Mouse (Mus musculus): ENCODE results near the gene Ndrg3. TPM values are rescaled to one million over a fixed set of nuclear protein-coding genes. Genes with fewer than 3 reads are reported as not detected.
"Not testable (repeated sequence)": the region's sequence is repeated elsewhere in the genome, so short reads cannot be mapped to it uniquely, and the experiment has no call there.

The Ndrg3 gene
- polyA plus RNA-seq, 1 experiment, result 3.3 TPM

GRCm38 (mm10) chr2:156915559-156915958, 76.3 kb downstream of the Ndrg3 start:
- peaks cover 2% of the 10 kb centered on the region for H3K36me3 ChIP-seq (replicated peaks; ENCODE audit: low read length)
- 0 out of 2 replicates have a peak, but pooled peaks cover 3% of the 10 kb centered on the region for H3K9me3 ChIP-seq
- H3K4me1 ChIP-seq, result peaks cover 63% of the 10 kb centered on the region
- TF ChIP-seq GATA1 (IDR thresholded peaks at IDR 0.05; ENCODE audit: borderline replicate concordance, low read length), result no peak
- TF ChIP-seq FLI1 (IDR thresholded peaks at IDR 0.05; ENCODE audit: low read length), result no peak
- no peaks in the 10 kb centered on the region for H3K27me3 ChIP-seq (replicated peaks)
- H3K4me3 ChIP-seq (replicated peaks), result no peak overlapping the region

DNA sequence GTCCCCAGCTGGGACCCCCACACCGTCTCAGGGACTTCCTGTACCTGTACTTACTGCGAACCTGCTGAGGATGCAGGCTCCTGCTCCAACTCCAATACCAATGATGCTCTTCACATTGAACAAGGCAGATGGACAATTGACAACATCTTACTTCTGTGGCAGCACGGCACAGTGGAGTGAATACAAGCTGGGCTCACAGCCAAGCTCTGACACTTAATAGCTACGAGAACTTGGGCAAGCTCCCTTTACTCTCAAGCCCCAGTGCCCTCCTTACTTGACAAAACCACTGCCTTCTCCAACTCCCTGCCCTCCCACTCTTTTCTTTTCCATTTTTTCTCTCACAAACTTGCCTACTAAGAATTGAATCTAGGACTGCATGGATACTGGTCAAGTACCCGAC, 78.7 kb downstream of the Ndrg3 start:
- H3K4me1 ChIP-seq, result peaks cover 52% of the 10 kb centered on the region
- no peaks in the 10 kb centered on the region for H3K27me3 ChIP-seq (replicated peaks)
- H3K9me3 ChIP-seq, result 0 out of 2 replicates have a peak, but pooled peaks cover 3% of the 10 kb centered on the region
- H3K36me3 ChIP-seq (replicated peaks; ENCODE audit: low read length), result peaks cover 2% of the 10 kb centered on the region
- TF ChIP-seq FLI1 (IDR thresholded peaks at IDR 0.05; ENCODE audit: low read length), result no peak
- no peak for TF ChIP-seq GATA1 (IDR thresholded peaks at IDR 0.05; ENCODE audit: borderline replicate concordance, low read length)
- H3K4me3 ChIP-seq (replicated peaks), result no peak overlapping the region

- H3K9me3 ChIP-seq; H3K36me3 ChIP-seq (replicated peaks; ENCODE audit: low read length); H3K27me3 ChIP-seq (replicated peaks); H3K4me3 ChIP-seq (replicated peaks): not testable (repeated sequence)
- peaks cover 39% of the 10 kb centered on the region for H3K4me1 ChIP-seq
These were observed 85.9 kb downstream of the Ndrg3 start for GRCm38 (mm10) chr2:156905931-156906330.

DNA sequence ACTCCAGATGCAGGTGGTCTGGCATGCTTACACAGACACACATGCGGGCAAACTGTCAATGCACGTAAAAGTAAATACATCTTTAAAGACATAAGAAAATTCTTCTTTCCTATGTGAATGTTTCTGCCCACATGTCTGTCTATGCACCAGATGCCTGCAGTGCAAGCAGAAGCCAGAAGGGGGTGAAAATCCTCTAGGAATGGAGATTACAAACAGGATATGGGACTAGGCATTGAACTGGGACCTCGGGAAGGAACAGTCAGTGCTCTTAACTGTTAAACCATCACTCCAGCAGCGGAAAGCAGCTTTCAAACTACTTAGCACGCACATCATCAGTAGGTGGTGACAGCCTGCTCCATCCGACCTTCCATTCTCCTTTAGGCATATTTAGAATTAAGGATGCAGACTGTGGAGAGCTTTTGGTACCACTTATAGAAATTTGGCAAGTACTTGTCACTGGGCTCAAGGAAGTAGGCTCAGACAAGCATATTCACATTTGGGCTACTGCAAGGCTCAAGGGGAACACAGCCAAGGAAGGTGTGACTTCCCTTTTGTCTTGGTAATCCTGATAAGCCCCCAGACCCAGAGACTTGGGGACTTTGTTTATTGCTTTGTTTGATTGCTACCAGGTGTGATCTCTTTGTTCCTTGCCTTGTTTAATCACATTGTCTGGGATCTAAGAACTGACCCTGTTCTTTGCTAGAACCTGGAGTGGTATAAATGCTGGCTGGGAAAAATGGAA, 86.7 kb downstream of the Ndrg3 start:
- no peaks in the 10 kb centered on the region for H3K9me3 ChIP-seq
- H3K27me3 ChIP-seq (replicated peaks), result no peaks in the 10 kb centered on the region
- H3K4me1 ChIP-seq, result peaks cover 39% of the 10 kb centered on the region
- no peak for TF ChIP-seq GATA1 (IDR thresholded peaks at IDR 0.05; ENCODE audit: borderline replicate concordance, low read length)
- no peak for TF ChIP-seq FLI1 (IDR thresholded peaks at IDR 0.05; ENCODE audit: low read length)
- H3K36me3 ChIP-seq (replicated peaks; ENCODE audit: low read length), result no peaks in the 10 kb centered on the region
- no peak overlapping the region for H3K4me3 ChIP-seq (replicated peaks)

GRCm38 (mm10) chr2:156903367-156903766, 88.5 kb downstream of the Ndrg3 start:
- peaks cover 38% of the 10 kb centered on the region for H3K4me1 ChIP-seq
- no peak for TF ChIP-seq FLI1 (IDR thresholded peaks at IDR 0.05; ENCODE audit: low read length)
- TF ChIP-seq GATA1 (IDR thresholded peaks at IDR 0.05; ENCODE audit: borderline replicate concordance, low read length), result no peak
- H3K9me3 ChIP-seq, result no peaks in the 10 kb centered on the region
- H3K36me3 ChIP-seq (replicated peaks; ENCODE audit: low read length), result no peaks in the 10 kb centered on the region
- no peaks in the 10 kb centered on the region for H3K27me3 ChIP-seq (replicated peaks)
- no peak overlapping the region for H3K4me3 ChIP-seq (replicated peaks)

- not testable (repeated sequence) for H3K9me3 ChIP-seq; H3K36me3 ChIP-seq (replicated peaks; ENCODE audit: low read length); H3K27me3 ChIP-seq (replicated peaks); H3K4me3 ChIP-seq (replicated peaks)
- H3K4me1 ChIP-seq, result peaks cover 47% of the 10 kb centered on the region
These were observed 89.4 kb downstream of the Ndrg3 start for GRCm38 (mm10) chr2:156902411-156902810.

DNA sequence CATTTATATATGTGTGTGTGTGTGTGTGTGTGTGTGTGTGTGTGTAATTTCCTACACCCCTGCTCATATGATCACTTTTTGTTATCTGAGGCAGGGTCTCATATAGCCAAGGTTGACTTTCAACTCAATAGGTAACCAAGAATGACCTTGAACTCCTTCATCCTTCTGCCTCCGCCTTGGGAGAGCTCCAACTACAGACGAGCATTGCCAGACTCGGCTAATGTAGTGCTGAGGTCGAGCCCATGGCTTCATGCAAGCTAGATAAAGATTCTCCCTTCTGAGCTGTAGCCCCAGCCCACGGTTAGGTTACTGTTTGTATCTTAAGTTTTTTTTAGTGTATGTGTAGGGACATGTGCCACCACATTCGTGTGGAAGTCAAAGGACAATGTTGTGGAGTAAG, 90.0 kb downstream of the Ndrg3 start:
- Histone ChIP-seq H3K9me3 (no peaks in the 10 kb centered on the region), H3K4me3 (replicated peaks) (no peak overlapping the region), H3K27me3 (replicated peaks) (peaks cover 1% of the 10 kb centered on the region), H3K36me3 (replicated peaks; ENCODE audit: low read length) (no peaks in the 10 kb centered on the region), H3K4me1 (peaks cover 46% of the 10 kb centered on the region)
- TF ChIP-seq FLI1 (IDR thresholded peaks at IDR 0.05; ENCODE audit: low read length) (no peak), GATA1 (IDR thresholded peaks at IDR 0.05; ENCODE audit: borderline replicate concordance, low read length) (no peak)

DNA sequence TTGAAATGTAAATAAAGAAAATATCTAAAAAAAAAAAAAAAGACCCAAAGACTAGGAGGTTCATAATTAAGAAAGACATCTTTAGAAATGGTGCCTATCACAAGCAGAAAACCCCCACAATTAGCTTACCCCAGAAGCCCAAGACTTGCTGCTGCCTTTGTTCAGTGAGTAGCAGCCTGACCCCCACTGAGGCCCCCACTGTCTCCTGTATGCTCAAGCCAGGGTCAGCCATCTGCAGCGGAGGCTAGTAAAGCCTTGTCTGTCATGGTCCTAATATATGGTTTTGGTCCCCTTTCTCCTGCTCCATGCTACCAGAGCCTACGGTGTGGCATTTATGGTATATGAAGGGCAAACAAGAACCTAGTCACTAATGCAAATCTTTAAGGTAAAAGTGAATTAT, 90.5 kb downstream of the Ndrg3 start:
- Histone ChIP-seq H3K4me1 (peaks cover 51% of the 10 kb centered on the region), H3K4me3 (replicated peaks) (no peak overlapping the region), H3K27me3 (replicated peaks) (peaks cover 1% of the 10 kb centered on the region), H3K36me3 (replicated peaks; ENCODE audit: low read length) (no peaks in the 10 kb centered on the region), H3K9me3 (no peaks in the 10 kb centered on the region)
- no peak for TF ChIP-seq FLI1 (IDR thresholded peaks at IDR 0.05; ENCODE audit: low read length)
- no peak for TF ChIP-seq GATA1 (IDR thresholded peaks at IDR 0.05; ENCODE audit: borderline replicate concordance, low read length)

GRCm38 (mm10) chr2:156899184-156899583, 92.7 kb downstream of the Ndrg3 start:
- no peaks in the 10 kb centered on the region for H3K9me3 ChIP-seq
- TF ChIP-seq GATA1 (IDR thresholded peaks at IDR 0.05; ENCODE audit: borderline replicate concordance, low read length), result no peak
- TF ChIP-seq FLI1 (IDR thresholded peaks at IDR 0.05; ENCODE audit: low read length), result no peak
- peaks cover 44% of the 10 kb centered on the region for H3K4me1 ChIP-seq
- no peak overlapping the region for H3K4me3 ChIP-seq (replicated peaks)
- H3K27me3 ChIP-seq (replicated peaks), result peaks cover 1% of the 10 kb centered on the region
- H3K36me3 ChIP-seq (replicated peaks; ENCODE audit: low read length), result no peaks in the 10 kb centered on the region

DNA sequence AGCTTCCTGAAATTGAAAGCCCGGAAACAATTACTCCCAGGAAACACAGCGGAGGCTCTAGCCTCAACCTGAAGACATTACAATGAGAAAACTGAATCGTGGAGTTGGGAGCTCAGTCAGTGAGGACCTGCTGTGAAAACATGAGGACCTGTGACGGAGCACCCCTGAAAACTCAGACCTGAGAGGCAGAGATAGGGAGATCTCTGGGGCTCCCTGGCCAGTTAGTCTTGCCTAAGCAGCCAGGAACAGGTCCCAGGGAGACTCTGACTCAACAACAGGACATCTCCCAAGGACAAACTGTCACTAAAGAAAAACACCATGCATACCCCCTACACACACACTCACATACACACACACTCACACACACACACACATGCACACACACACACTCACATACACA, 93.5 kb downstream of the Ndrg3 start:
- no peak for TF ChIP-seq GATA1 (IDR thresholded peaks at IDR 0.05; ENCODE audit: borderline replicate concordance, low read length)
- TF ChIP-seq FLI1 (IDR thresholded peaks at IDR 0.05; ENCODE audit: low read length), result no peak

GRCm38 (mm10) chr2:156897034-156897433, 94.8 kb downstream of the Ndrg3 start:
- no peak for TF ChIP-seq FLI1 (IDR thresholded peaks at IDR 0.05; ENCODE audit: low read length)
- no peak for TF ChIP-seq GATA1 (IDR thresholded peaks at IDR 0.05; ENCODE audit: borderline replicate concordance, low read length)
- H3K4me3 ChIP-seq (replicated peaks), result no peak overlapping the region
- peaks cover 36% of the 10 kb centered on the region for H3K4me1 ChIP-seq
- H3K36me3 ChIP-seq (replicated peaks; ENCODE audit: low read length), result no peaks in the 10 kb centered on the region
- H3K9me3 ChIP-seq, result no peaks in the 10 kb centered on the region
- peaks cover 1% of the 10 kb centered on the region for H3K27me3 ChIP-seq (replicated peaks)

More for the DNA sequence above, 93.5 kb downstream of the Ndrg3 start:
- no peak overlapping the region for H3K4me3 ChIP-seq (replicated peaks)
- no peaks in the 10 kb centered on the region for H3K9me3 ChIP-seq
- H3K36me3 ChIP-seq (replicated peaks; ENCODE audit: low read length), result no peaks in the 10 kb centered on the region
- H3K4me1 ChIP-seq, result peaks cover 39% of the 10 kb centered on the region
- peaks cover 1% of the 10 kb centered on the region for H3K27me3 ChIP-seq (replicated peaks)
